Mouse (Mus musculus): ENCODE measurements around the gene Olfr137. TPM values are rescaled to one million over a fixed set of nuclear protein-coding genes. Genes with fewer than 3 reads are reported as not detected.

The Olfr137 gene
- not detected in 2 replicates for polyA plus RNA-seq (2012; rRNA removed)

DNA sequence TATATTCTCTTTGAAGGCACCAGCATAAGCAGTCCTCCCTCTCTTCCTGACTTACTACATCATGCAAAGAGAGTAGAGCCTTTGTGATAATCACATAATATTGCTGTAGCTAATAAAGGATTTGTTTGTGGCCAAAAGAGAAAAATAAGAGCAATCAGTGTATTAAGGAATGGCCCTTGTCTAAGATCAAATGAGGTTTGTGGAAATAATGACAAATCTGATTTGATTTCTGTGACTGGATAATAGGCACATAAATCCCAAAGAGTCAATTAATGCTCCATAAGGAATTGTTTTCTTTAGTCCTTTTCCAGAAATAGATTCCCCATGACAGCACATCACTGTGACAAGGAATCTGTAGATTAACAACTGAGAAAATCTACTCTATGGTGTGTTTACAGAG is at the start of gene Olfr137:
Olfr137 (minus strand) TSS at position 101 of the 400 bp plus-strand sequence.
- Histone ChIP-seq H3K27ac (ENCODE audit: control insufficient read depth, insufficient read depth, low read depth, low read length) (no peak within 1 kb of the TSS), H3K36me3 (ENCODE audit: control insufficient read depth, insufficient read depth, low read length) (no peaks in the 10 kb centered on the region), H3K4me1 (ENCODE audit: control insufficient read depth, insufficient read depth, low read length) (no peaks in the 10 kb centered on the region), H3K27me3 (ENCODE audit: control insufficient read depth, insufficient read depth, low read length) (no peaks in the 10 kb centered on the region), H3K4me3 (ENCODE audit: control insufficient read depth, low read depth, low read length) (no peak within 1 kb of the TSS)
- TF ChIP-seq CTCF (IDR thresholded peaks at IDR 0.05; ENCODE audit: control insufficient read depth, insufficient read depth, insufficient replicate concordance, low read depth, low read length) = no peak
- no peak for TF ChIP-seq POLR2A (IDR thresholded peaks at IDR 0.05; ENCODE audit: control insufficient read depth, low read depth, low read length)

DNA sequence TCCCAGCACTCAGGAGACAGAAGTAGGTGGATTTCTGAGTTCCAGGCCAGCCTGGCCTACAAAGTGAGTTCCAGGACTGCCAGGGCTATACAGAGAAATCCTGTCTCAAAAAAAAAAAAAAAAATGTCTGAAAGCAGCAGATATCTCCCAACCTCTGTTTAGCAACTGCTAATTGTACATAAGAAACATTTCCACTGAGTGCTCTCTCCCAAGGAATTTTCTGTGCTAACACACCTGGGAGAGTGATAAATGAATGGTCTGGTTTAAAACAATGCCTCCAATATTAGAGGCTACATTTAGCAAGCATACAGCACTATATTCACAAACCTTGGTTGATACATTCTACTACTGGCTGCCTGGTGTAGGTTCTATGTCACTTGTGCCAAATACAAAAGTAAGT is 22.2 kb upstream of the Olfr137 start, which contains the start of gene Olfr136:
Olfr136 (plus strand) TSS at position 301 of the 400 bp plus-strand sequence.
- Histone ChIP-seq H3K27ac (ENCODE audit: control insufficient read depth, insufficient read depth, low read depth, low read length) (no peak within 1 kb of the TSS), H3K4me3 (ENCODE audit: control insufficient read depth, low read depth, low read length) (no peak within 1 kb of the TSS), H3K27me3 (ENCODE audit: control insufficient read depth, insufficient read depth, low read length) (no peaks in the 10 kb centered on the region), H3K36me3 (ENCODE audit: control insufficient read depth, insufficient read depth, low read length) (no peaks in the 10 kb centered on the region), H3K4me1 (ENCODE audit: control insufficient read depth, insufficient read depth, low read length) (no peaks in the 10 kb centered on the region)
- no peak for TF ChIP-seq POLR2A (IDR thresholded peaks at IDR 0.05; ENCODE audit: control insufficient read depth, low read depth, low read length)
- no peak for TF ChIP-seq CTCF (IDR thresholded peaks at IDR 0.05; ENCODE audit: control insufficient read depth, insufficient read depth, insufficient replicate concordance, low read depth, low read length)

DNA sequence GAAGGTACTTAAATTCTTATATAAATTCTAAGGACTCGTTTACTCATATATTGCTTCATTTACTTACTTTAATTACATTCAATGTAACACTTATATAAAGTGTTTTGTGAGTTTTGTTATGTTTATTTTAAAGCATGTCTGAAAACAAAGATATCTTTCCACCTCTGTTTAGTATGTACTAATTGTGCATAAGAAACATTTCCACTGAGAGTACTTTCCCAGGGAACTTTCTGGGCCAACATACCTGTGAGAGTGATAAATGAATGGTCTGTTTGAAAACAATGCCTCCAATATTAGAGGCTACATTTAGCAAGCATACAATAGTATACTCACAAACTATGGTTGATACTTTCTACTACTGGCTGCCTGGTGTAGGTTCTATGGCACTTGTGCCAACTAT is 46.6 kb downstream of the Olfr137 start, which contains the start of gene Olfr138:
Olfr138 (plus strand) TSS at position 301 of the 400 bp plus-strand sequence.
- Histone ChIP-seq H3K4me3 (ENCODE audit: control insufficient read depth, low read depth, low read length) (no peak within 1 kb of the TSS), H3K36me3 (ENCODE audit: control insufficient read depth, insufficient read depth, low read length) (no peaks in the 10 kb centered on the region), H3K27ac (ENCODE audit: control insufficient read depth, insufficient read depth, low read depth, low read length) (no peak within 1 kb of the TSS), H3K27me3 (ENCODE audit: control insufficient read depth, insufficient read depth, low read length) (no peaks in the 10 kb centered on the region), H3K4me1 (ENCODE audit: control insufficient read depth, insufficient read depth, low read length) (no peaks in the 10 kb centered on the region)
- TF ChIP-seq CTCF (IDR thresholded peaks at IDR 0.05; ENCODE audit: control insufficient read depth, insufficient read depth, insufficient replicate concordance, low read depth, low read length) = no peak
- no peak for TF ChIP-seq POLR2A (IDR thresholded peaks at IDR 0.05; ENCODE audit: control insufficient read depth, low read depth, low read length)

Other genes starting within 250 kb of the Olfr137 start
- gene Olfr129, start 247.5 kb downstream of the Olfr137 start, polyA plus RNA-seq (2012; rRNA removed) = not detected in 2 replicates
- not detected in 2 replicates for gene Olfr130, start 243.6 kb downstream of the Olfr137 start, polyA plus RNA-seq (2012; rRNA removed)
- not detected in 2 replicates for gene Olfr131, start 218.9 kb downstream of the Olfr137 start, polyA plus RNA-seq (2012; rRNA removed)
- gene Olfr132, start 173.0 kb downstream of the Olfr137 start, polyA plus RNA-seq (2012; rRNA removed) = not detected in 2 replicates
- gene Olfr133, start 162.3 kb downstream of the Olfr137 start, polyA plus RNA-seq (2012; rRNA removed) = not detected in 2 replicates
- not detected in 2 replicates for gene Olfr134, start 136.2 kb downstream of the Olfr137 start, polyA plus RNA-seq (2012; rRNA removed)
- not detected in 2 replicates for gene Olfr135, start 103.2 kb downstream of the Olfr137 start, polyA plus RNA-seq (2012; rRNA removed)
- not detected in 2 replicates for gene Olfr138, start 46.5 kb downstream of the Olfr137 start, polyA plus RNA-seq (2012; rRNA removed)
- gene Olfr136, start 22.3 kb upstream of the Olfr137 start, polyA plus RNA-seq (2012; rRNA removed) = not detected in 2 replicates
- not detected in 2 replicates for gene Esp36, start 112.6 kb upstream of the Olfr137 start, polyA plus RNA-seq (2012; rRNA removed)
- gene Esp34, start 246.6 kb upstream of the Olfr137 start, polyA plus RNA-seq (2012; rRNA removed) = not detected in 2 replicates

All from testis, adult 2 months (tissue).